Mouse (Mus musculus): ENCODE measurements around the gene Ell. TPM values are rescaled to one million over a fixed set of nuclear protein-coding genes. Genes with fewer than 3 reads are reported as not detected.
"Not testable (repeated sequence)": the region's sequence is repeated elsewhere in the genome, so short reads cannot be mapped to it uniquely, and the experiment has no call there.

Gene Ell
- total RNA-seq, 1 experiment from 2014 or later, result 40.6 TPM

DNA sequence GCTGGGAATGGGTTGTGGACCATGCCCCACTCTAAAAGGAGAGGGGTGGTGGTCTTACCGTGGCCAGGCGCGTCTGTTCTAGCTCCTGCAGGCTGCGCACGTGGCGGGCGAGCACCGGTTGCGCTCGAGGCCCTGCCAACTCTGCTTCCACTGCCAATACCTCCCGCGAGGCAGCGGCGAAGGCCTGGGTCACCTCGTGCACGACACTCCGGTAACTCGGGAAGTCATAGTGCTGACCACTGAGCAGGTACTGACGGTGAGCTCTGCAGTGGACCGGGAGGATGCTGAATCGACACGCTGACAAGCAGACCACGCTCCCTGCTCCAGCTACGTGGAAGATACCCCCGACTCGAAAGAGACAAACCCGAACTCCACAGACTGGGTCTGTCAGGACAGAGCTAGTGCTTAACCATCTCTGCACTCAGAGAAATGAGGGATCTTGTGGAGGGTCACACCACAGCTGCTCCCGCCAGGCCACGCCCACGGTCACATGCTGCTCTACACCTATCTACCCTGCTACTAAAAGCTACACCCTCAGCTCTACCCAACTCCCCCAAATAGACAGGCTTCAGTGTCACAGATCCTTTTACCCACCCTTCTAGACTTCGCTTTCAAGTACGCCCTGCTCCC is 33.4 kb upstream of the Ell start:
- ATAC-seq (ENCODE audit: extremely low read depth, insufficient number of reproducible peaks, low FRiP score, poor library complexity, severe bottlenecking), result no peak

DNA sequence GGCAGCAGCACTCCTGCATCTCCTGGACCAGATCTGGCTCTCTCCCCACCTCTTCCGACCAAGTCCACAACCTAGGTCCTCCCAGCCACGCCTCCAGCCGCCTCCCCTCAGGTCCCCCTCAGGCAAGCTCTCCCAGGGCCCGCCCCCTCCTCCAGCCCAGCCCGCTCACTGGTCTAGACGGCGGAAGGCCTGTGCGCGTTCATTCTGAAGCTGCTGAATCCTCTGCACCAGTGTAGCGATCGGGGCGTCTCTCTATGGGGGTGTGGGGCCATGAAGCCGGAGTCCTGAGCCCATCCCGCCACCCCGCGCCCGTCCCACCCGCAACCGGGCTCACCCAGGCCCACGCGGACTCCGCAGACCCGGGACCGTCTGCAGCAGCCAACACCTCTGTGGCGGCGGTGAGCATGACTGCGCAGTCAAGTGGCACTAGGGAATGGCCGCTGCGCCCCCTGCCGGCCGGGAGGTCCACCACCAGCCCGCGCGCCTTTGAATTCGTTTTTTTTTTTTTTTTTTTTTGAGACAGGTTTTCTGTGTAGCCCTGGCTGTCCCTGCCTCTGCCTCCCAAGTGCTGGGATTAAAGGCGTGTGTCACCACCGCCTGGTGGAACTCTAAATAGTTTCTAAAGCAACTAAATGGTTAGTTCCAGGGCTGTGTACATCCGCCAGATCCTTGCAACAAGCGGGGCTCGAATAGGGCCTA is 32.8 kb upstream of the Ell start, which contains the start of gene Rex1bd:
Gene Rex1bd, minus strand, starts transcription at position 425 of the 699 bp plus-strand sequence.
- ATAC-seq (ENCODE audit: extremely low read depth, insufficient number of reproducible peaks, low FRiP score, poor library complexity, severe bottlenecking), result peak; percentile 56

DNA sequence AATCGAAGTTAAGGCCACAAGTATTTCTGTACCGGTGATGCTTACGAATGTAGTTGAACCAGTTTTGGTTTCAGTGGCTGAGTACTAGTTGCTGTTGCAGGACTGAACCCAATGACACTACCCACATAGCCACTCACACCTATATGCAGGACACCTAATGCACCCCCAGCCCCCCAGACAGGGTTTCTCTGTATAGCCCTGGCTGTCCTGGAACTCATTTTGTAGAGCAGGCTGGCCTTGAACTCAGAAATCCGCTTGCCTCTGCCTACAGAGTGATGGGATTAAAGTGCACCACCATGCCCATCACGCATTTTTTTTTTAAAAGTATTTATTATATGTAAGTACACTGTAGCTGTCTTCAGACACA is 32.2 kb upstream of the Ell start:
- ATAC-seq (ENCODE audit: extremely low read depth, insufficient number of reproducible peaks, low FRiP score, poor library complexity, severe bottlenecking), result no peak

DNA sequence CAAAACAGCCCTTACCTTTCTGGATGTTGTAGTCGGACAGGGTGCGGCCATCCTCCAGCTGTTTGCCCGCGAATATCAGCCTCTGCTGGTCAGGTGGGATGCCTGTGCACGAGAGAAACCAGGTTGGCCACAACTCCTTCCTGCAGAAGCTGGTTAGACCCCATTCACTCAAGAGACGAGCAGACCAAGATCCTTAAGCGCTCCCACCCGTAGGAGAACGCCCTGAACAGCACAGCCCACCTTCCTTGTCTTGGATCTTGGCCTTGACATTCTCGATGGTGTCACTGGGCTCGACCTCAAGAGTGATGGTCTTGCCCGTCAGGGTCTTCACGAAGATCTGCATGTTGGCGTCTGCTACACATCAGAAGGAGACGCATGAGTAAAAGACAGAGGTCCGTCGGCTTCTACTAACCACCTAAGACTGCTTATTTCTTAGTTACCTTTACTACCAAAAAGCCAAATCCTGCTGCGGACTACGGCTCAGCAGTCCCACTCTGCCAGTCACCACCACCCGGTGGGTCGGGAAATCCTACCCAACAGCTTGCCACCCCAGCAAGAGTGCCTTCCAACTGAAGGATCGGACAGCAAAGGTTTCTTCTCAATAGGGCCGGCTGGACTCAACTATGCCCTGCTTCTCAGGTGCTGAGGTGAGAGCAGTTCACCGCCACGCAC is 29.8 kb upstream of the Ell start:
- no peak for ATAC-seq (ENCODE audit: extremely low read depth, insufficient number of reproducible peaks, low FRiP score, poor library complexity, severe bottlenecking)

- peak; percentile 75 for ATAC-seq (ENCODE audit: extremely low read depth, insufficient number of reproducible peaks, low FRiP score, poor library complexity, severe bottlenecking)
These were observed 28.9 kb upstream of the Ell start, which contains the start of gene Uba52 for GRCm38 (mm10) chr8:70510228-70510915. Gene Uba52 (minus strand): TSS chr8:70510801.

DNA sequence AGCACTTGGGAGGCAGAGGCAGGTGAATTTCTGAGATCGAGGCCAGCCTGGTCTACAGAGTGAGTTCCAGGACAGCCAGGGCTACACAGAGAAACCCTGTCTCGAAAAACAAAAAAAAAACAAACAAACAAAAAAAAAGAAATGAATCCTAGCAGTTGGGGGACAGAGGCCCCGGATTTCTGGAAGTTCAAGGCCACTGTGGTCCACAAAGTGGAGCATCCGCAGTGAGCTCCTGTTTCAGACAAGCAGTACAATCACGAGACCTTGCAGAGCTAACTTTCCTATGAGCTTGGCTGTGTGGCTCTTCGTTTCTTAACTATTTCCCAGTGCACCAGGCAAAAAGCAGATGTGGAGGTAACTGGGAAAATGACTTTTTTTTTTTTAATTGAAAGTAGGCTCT is 28.1 kb upstream of the Ell start:
- ATAC-seq (ENCODE audit: extremely low read depth, insufficient number of reproducible peaks, low FRiP score, poor library complexity, severe bottlenecking), result not testable (repeated sequence)

DNA sequence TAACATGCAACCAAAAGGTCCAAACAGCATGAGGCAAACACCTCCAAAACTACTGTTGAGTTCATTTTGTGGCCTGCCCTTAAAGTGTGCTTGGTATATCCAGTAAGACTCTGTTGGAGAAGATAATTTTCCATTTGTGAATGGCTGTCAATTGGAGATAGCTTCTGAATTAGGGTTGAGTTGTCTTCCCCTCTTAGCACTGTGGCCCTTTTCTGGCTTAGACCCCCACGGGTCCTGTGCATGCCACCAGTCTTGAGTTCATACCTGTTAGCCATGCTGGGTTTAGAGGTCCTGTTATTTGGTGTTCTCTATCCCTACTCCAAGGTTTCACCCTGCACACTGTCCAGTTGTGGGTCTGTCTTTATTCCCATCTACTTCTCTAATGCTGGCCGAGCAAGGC is 27.5 kb upstream of the Ell start:
- no peak for ATAC-seq (ENCODE audit: extremely low read depth, insufficient number of reproducible peaks, low FRiP score, poor library complexity, severe bottlenecking)

- ATAC-seq (ENCODE audit: extremely low read depth, insufficient number of reproducible peaks, low FRiP score, poor library complexity, severe bottlenecking), result no peak
These were observed 26.9 kb upstream of the Ell start for GRCm38 (mm10) chr8:70512253-70512903.

- ATAC-seq (ENCODE audit: extremely low read depth, insufficient number of reproducible peaks, low FRiP score, poor library complexity, severe bottlenecking), result no peak
These were observed 25.8 kb upstream of the Ell start for GRCm38 (mm10) chr8:70513441-70513840.

GRCm38 (mm10) chr8:70517940-70518643 is 21.2 kb upstream of the Ell start:
- ATAC-seq (ENCODE audit: extremely low read depth, insufficient number of reproducible peaks, low FRiP score, poor library complexity, severe bottlenecking), result no peak

GRCm38 (mm10) chr8:70519043-70519442 is 20.2 kb upstream of the Ell start:
- ATAC-seq (ENCODE audit: extremely low read depth, insufficient number of reproducible peaks, low FRiP score, poor library complexity, severe bottlenecking), result no peak

GRCm38 (mm10) chr8:70519606-70520005 is 19.7 kb upstream of the Ell start:
- no peak for ATAC-seq (ENCODE audit: extremely low read depth, insufficient number of reproducible peaks, low FRiP score, poor library complexity, severe bottlenecking)

DNA sequence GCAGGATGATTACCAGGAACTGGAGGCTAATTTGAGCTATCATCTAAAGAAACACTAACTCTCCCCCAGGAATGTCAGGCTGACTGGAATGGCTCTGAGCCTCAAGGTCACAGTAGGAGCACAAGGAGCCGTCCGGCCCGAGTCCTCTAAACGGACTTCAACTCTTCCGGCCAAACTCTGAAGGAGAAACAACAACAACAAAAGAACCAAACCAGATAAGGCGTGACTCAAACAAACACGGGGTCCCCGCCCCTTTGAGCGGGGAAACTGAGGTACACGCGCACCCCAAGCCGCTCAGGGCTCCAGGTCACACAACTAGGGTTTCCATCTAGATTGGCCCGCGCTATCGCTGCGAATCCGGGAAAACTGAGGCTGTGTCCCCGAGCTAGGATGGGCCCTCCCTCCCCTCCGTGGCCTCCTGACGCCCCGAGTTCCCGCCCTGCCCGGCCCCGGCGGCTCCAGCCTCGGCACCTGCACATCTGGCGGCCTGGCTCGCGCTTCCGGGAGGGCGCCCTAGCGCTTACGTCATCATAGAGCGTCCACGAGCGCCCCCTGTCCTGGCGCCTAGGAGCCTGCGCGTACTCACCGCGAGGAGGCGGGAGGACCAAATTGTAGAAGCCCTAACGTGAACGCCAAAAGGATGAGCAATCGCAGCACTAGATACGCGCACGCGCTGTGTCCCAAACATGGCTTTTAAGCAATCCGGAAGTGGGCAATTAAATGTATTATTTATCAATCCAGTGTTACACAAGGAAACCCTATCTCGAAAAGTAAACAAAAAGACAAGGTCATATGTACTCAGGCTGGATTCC is 16.5 kb upstream of the Ell start:
- peak; percentile 91 for ATAC-seq (ENCODE audit: extremely low read depth, insufficient number of reproducible peaks, low FRiP score, poor library complexity, severe bottlenecking)

GRCm38 (mm10) chr8:70527111-70527511 is 12.1 kb upstream of the Ell start:
- no peak for ATAC-seq (ENCODE audit: extremely low read depth, insufficient number of reproducible peaks, low FRiP score, poor library complexity, severe bottlenecking)

DNA sequence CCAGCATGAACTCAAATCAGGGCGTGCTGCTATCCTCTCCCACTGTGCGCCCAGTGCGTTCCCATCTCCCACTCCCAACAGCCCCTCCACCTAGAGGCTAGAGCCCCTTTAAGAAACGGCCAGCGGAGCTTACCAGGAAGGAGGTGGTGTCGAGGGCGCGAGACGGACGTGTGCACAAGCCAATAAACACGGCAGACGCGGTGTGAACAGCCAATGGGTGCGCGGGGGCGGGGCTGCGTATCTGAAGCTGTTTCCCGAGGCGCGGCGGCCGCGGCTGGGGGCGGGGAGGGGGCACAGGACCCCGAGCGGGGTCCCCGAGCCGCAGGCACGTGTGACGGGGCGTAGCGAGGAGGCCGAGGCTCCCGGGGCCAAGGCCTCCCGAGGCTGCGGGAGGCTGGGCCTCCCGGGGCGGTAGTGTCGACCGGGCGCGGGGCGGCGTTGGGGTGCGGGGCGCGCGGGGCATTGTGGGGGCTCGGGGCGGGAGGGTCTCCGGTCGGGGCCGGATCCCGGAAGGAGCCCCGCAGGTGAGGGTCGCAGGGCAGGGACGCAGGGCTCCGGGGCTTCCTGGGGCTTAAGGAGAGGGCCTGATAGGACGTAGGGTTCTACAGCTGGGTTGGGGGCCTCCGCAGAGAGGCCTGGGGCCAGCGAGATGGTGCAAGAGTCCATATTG is 11.6 kb upstream of the Ell start, which contains the start of the genes Fkbp8 and Kxd1:
Gene Fkbp8, plus strand, starts transcription at position 213 of the 670 bp plus-strand sequence.
Gene Kxd1, minus strand, starts transcription at position 445 of the 670 bp plus-strand sequence.
- ATAC-seq (ENCODE audit: extremely low read depth, insufficient number of reproducible peaks, low FRiP score, poor library complexity, severe bottlenecking), result peak; percentile 89

GRCm38 (mm10) chr8:70528182-70528797 is 11.0 kb upstream of the Ell start:
- no peak for ATAC-seq (ENCODE audit: extremely low read depth, insufficient number of reproducible peaks, low FRiP score, poor library complexity, severe bottlenecking)

DNA sequence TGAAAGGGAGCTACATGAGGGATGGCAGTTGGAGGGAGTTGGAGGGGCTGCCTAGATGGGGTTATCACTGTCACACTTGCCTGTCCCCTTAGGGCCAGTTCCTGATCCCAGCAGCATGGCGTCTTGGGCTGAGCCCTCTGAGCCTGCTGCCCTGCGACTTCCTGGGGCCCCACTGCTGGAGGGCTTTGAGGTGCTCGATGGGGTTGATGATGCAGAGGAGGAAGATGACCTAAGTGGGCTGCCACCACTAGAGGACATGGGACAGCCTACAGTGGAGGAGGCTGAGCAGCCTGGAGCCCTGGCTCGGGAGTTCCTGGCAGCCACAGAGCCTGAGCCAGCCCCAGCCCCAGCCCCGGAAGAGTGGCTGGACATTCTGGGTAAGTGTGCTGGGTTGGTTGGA is 10.0 kb upstream of the Ell start:
- no peak for ATAC-seq (ENCODE audit: extremely low read depth, insufficient number of reproducible peaks, low FRiP score, poor library complexity, severe bottlenecking)

All from neutrophil, adult 5-6 weeks (primary cell).